Mouse (Mus musculus): ENCODE measurements around the gene Glb1. TPM values are rescaled to one million over a fixed set of nuclear protein-coding genes. Genes with fewer than 3 reads are reported as not detected.

The Glb1 gene
- polyA plus RNA-seq, 1 experiment from 2014 or later: 37.3 TPM

DNA sequence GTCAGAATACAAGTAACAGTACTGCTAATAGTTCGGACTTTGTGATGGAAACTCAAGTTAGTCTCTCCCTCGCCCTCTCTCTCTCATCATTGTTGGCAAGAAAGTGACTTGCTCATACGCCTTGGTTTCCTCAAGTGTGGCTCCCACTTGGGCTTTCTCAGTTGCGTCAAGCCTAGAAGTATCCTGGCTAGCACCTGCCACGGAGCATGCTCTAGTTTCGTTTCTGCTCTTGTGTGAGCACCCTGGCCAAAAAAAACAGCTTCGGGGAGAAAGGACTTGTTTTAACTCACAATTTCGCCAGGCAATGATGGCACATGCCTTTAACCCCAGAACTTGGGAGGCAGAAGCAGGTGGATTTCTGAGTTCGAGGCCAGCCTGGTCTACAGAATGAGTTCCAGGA lies 76.1 kb downstream of the Glb1 start:
- H3K36me3 ChIP-seq: no peaks in the 10 kb centered on the region
- H3K4me3 ChIP-seq (replicated peaks): no peak overlapping the region
- H3K9me3 ChIP-seq (replicated peaks): no peaks in the 10 kb centered on the region
- no peak for ATAC-seq (ENCODE audit: insufficient number of reproducible peaks, low FRiP score, low TSS enrichment, low read depth)
- H3K9ac ChIP-seq: no peak overlapping the region
- no peak overlapping the region for H3K27ac ChIP-seq (replicated peaks)
- H3K27me3 ChIP-seq: no peaks in the 10 kb centered on the region
- H3K4me1 ChIP-seq: no peaks in the 10 kb centered on the region
- WGBS: 89% methylated on average over 9 of the region's 9 CpGs
- H3K4me2 ChIP-seq (replicated peaks): no peak overlapping the region

DNA sequence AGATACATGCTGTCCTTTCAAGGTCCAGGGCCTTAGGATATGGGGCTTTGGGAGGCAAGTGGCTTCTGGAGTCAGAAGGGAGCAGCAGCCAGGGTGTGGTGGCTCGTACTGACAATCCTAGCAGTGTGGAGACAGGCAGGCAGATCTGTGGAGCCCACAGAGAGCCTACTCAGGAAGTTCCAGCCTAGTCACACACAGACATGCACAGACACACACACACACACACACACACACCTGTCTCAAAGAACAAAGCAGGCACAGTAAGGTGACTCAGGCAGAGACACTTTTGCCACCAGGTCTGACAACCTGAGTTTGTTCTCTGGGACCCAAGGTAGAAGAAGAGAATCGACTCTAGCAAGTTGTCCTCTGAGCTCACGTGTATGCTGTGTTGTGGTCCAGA lies 80.1 kb downstream of the Glb1 start:
- H3K4me1 ChIP-seq: no peaks in the 10 kb centered on the region
- ATAC-seq (ENCODE audit: insufficient number of reproducible peaks, low FRiP score, low TSS enrichment, low read depth): no peak
- H3K27ac ChIP-seq (replicated peaks): no peak overlapping the region
- no peaks in the 10 kb centered on the region for H3K9me3 ChIP-seq (replicated peaks)
- no peak overlapping the region for H3K4me2 ChIP-seq (replicated peaks)
- H3K4me3 ChIP-seq (replicated peaks): no peak overlapping the region
- H3K9ac ChIP-seq: no peak overlapping the region
- no peaks in the 10 kb centered on the region for H3K36me3 ChIP-seq
- H3K27me3 ChIP-seq: no peaks in the 10 kb centered on the region
- WGBS: 74% methylated on average over 3 of the region's 3 CpGs

DNA sequence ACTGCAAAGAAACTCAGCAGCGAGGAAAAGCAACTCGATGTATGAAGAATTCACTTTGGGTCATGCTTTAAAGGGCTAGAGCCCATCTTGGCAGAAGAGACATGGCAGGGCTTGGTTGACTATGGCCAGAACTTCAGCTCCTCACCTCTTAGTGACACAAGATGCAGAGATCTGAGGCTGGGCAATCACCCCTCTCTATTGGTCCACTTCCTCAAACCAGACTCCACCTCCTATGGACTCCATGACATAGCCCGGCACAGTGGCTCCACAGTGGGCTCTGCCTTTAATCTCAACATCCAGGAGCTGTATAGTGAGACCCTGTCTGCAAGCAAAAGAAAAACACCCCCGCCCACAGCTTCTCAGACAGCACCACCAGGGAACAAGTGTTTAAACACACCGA lies 83.9 kb downstream of the Glb1 start:
- no peaks in the 10 kb centered on the region for H3K9me3 ChIP-seq (replicated peaks)
- no peaks in the 10 kb centered on the region for H3K36me3 ChIP-seq
- H3K4me2 ChIP-seq (replicated peaks): no peak overlapping the region
- 80% methylated on average over 5 of the region's 5 CpGs for WGBS
- ATAC-seq (ENCODE audit: insufficient number of reproducible peaks, low FRiP score, low TSS enrichment, low read depth): no peak
- no peaks in the 10 kb centered on the region for H3K4me1 ChIP-seq
- H3K27ac ChIP-seq (replicated peaks): no peak overlapping the region
- no peak overlapping the region for H3K4me3 ChIP-seq (replicated peaks)
- no peaks in the 10 kb centered on the region for H3K27me3 ChIP-seq
- no peak overlapping the region for H3K9ac ChIP-seq

DNA sequence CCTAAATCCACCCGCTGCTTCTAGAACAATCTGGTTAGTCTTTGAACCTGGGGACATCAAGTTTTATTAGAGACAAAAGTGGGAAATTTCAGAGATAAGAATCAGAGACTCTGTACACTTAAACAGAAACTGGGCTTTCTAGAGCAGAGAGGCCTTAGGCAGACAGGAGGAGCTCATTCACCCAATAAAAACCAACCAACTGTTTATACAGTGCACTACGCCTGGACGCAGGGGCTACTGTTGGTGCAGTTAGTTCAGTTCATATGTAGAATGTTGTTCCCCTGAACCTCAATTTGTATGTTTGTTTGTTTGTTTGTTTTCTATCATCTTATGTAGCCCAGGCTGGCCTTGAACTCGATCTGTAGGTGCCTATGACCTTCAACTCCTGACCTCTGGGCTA lies 85.9 kb downstream of the Glb1 start:
- no peak overlapping the region for H3K27ac ChIP-seq (replicated peaks)
- no peak for ATAC-seq (ENCODE audit: insufficient number of reproducible peaks, low FRiP score, low TSS enrichment, low read depth)
- no peaks in the 10 kb centered on the region for H3K27me3 ChIP-seq
- WGBS: 69% methylated on average over 4 of the region's 4 CpGs
- H3K9ac ChIP-seq: no peak overlapping the region
- H3K4me3 ChIP-seq (replicated peaks): no peak overlapping the region
- no peaks in the 10 kb centered on the region for H3K9me3 ChIP-seq (replicated peaks)
- H3K4me1 ChIP-seq: no peaks in the 10 kb centered on the region
- H3K36me3 ChIP-seq: no peaks in the 10 kb centered on the region
- H3K4me2 ChIP-seq (replicated peaks): no peak overlapping the region

DNA sequence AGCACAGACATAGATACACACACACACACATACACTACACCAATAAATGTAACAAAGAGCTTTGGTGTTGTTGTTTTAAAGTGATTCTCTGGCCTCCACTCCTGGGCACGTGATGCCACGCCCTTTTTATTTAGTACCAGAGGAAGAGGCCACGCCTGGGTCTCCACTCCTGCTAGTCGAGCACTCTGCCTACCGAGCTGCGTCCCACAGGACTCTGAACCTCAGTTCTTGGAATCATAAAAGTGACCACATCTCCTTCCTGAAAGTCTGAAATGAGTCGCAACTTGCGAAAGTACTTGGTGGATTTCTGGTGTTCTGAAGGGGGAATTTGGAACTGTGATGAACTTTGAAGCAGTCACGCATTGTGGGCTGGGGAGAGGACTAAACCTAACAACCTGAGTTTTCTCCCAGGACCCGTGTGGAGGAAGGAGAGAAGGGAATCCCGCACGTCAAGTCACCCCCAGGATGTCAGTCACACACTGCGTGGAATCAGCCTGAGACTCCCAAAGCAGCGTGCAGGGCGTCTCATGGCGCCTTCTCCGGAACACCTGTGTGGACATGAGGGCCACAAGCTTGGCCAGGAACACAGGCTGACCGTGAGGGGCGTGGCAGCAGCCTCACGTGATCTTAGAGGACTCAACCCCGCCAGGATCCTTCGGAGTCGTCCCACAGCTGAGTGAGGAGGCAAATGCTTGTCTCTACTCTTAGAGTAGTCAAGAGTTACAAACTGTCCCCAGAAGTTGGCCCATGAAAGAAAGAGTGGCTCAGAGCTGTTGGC lies 86.8 kb downstream of the Glb1 start:
- Histone ChIP-seq H3K9me3 (replicated peaks) (no peaks in the 10 kb centered on the region), H3K4me3 (replicated peaks) (no peak overlapping the region), H3K4me2 (replicated peaks) (no peak overlapping the region), H3K9ac (no peak overlapping the region), H3K27ac (replicated peaks) (no peak overlapping the region), H3K4me1 (no peaks in the 10 kb centered on the region), H3K27me3 (no peaks in the 10 kb centered on the region), H3K36me3 (no peaks in the 10 kb centered on the region)
- ATAC-seq (ENCODE audit: insufficient number of reproducible peaks, low FRiP score, low TSS enrichment, low read depth): no peak
- 79% methylated on average over 23 of the region's 23 CpGs for WGBS

DNA sequence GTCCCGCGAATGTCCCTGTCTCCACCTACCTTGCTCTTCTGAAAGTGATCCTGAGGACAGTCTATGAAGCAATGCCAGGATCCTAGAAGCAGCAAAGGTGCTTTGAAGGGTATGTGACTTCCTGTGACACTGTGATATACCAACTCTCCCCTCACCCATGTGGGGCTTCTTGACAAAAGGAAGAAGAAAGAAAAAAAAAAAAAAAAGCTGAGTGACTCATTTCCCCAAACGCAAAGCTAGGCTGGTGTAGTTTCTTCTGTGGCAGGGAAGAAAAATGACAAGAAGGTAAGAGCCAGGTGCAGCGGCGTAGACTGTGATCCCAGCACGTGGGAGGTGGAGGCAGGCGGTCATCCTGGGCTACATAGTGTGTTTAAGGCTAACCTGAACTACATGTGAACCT lies 95.6 kb downstream of the Glb1 start:
- Histone ChIP-seq H3K9ac (no peak overlapping the region), H3K4me2 (replicated peaks) (no peak overlapping the region), H3K4me3 (replicated peaks) (no peak overlapping the region), H3K9me3 (replicated peaks) (no peaks in the 10 kb centered on the region), H3K27ac (replicated peaks) (no peak overlapping the region), H3K27me3 (peaks cover 5% of the 10 kb centered on the region; the same call in 1 of the 2 replicates), H3K4me1 (peaks cover 10% of the 10 kb centered on the region; the same call in 1 of the 2 replicates), H3K36me3 (no peaks in the 10 kb centered on the region)
- no peak for ATAC-seq (ENCODE audit: insufficient number of reproducible peaks, low FRiP score, low TSS enrichment, low read depth)
- 80% methylated on average over 7 of the region's 7 CpGs for WGBS

DNA sequence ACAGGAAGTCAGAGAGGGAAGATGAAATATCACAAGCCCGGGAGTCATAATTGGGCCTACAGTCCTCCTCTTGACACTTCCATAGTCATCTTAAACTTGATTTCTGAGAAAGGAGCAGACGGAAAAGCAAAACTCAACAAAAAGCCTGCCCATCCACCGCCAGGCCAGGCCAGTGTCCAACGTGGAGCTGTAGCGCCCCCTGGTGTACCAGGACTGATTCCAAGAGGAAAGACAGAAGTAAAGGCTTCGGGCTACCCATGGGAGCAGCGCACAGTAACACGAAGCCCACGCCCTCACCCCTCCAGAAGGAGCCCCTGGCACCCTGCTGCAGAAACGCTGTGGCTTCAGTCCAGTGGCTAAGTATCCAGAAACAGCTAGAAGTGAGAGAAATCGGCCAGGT lies 97.3 kb downstream of the Glb1 start:
- H3K9me3 ChIP-seq (replicated peaks): no peaks in the 10 kb centered on the region
- WGBS: 9% methylated on average over 11 of the region's 11 CpGs
- H3K27me3 ChIP-seq: peaks cover 5% of the 10 kb centered on the region; the same call in 1 of the 2 replicates
- H3K4me3 ChIP-seq (replicated peaks): 0 out of 2 replicates have a peak overlapping the region, but pooled peaks have one; percentile 6
- H3K9ac ChIP-seq: no peak overlapping the region
- H3K27ac ChIP-seq (replicated peaks): no peak overlapping the region
- ATAC-seq (ENCODE audit: insufficient number of reproducible peaks, low FRiP score, low TSS enrichment, low read depth): no peak
- peaks cover 10% of the 10 kb centered on the region; the same call in 1 of the 2 replicates for H3K4me1 ChIP-seq
- H3K4me2 ChIP-seq (replicated peaks): peak overlapping the region; percentile 40
- H3K36me3 ChIP-seq: no peaks in the 10 kb centered on the region

DNA sequence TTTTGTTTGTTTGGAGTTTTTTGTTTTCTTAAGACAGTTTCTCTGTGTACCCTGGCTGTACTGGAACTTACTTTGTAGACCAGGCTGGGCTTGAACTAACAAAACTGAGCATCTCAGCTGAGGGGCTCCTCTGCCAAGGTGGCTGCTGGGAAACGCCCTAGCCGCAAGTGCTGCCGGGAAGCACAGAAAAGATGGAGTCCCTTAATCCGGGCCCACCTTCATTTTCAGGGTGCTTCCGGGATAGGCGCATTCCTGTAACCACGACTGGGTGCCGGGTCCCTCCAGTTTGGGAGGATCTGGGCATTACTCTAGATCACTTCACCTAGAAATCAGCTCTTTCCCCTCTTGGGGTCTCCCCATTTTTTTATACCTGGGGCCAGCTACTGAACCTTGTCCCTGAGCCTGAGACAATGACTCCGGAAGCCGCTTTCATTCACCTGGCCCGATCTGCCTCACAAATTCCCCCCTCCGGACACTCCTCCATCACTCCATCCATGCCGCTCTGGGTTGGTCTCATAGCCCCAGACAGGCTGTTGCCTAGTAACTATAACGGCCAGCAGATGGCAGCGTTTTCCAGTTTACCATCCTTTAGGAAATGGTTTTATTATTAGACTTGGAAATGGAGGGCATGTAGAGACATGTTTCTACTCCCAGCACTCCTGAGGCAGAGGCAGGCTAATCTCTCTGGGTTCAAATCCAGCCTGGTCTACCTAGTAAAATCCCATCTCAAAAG lies 99.1 kb downstream of the Glb1 start:
- 20% methylated on average over 15 of the region's 15 CpGs for WGBS
- no peak overlapping the region for H3K9ac ChIP-seq
- peaks cover 5% of the 10 kb centered on the region; the same call in 1 of the 2 replicates for H3K27me3 ChIP-seq
- H3K9me3 ChIP-seq (replicated peaks): no peaks in the 10 kb centered on the region
- no peak overlapping the region for H3K27ac ChIP-seq (replicated peaks)
- no peak overlapping the region for H3K4me3 ChIP-seq (replicated peaks)
- H3K4me1 ChIP-seq: peaks cover 10% of the 10 kb centered on the region; the same call in 1 of the 2 replicates
- H3K36me3 ChIP-seq: no peaks in the 10 kb centered on the region
- H3K4me2 ChIP-seq (replicated peaks): no peak overlapping the region
- ATAC-seq (ENCODE audit: insufficient number of reproducible peaks, low FRiP score, low TSS enrichment, low read depth): no peak

DNA sequence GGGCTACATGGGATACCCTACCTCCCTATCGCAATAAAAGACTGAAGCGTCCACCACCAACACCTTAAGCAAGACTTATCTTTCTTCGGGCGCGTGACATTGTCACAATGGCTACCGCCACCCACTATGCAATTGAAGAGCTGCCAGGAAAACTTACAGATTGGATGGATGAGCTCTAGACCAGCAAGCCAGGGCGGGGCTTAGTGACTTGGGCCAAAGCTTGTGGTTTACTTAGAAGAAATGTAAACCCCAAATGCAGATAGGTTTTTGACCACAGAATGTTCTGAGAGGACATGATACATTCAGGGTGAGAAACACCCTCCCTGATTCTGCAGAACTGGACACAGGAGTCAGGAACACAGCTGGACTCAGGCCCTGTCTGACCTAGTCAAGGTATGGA lies 100.2 kb downstream of the Glb1 start:
- 92% methylated on average over 7 of the region's 7 CpGs for WGBS
- no peak overlapping the region for H3K27ac ChIP-seq (replicated peaks)
- ATAC-seq (ENCODE audit: insufficient number of reproducible peaks, low FRiP score, low TSS enrichment, low read depth): no peak
- no peak overlapping the region for H3K9ac ChIP-seq
- H3K4me1 ChIP-seq: peaks cover 10% of the 10 kb centered on the region; the same call in 1 of the 2 replicates
- H3K27me3 ChIP-seq: peaks cover 5% of the 10 kb centered on the region; the same call in 1 of the 2 replicates
- H3K36me3 ChIP-seq: no peaks in the 10 kb centered on the region
- no peak overlapping the region for H3K4me2 ChIP-seq (replicated peaks)
- H3K9me3 ChIP-seq (replicated peaks): no peaks in the 10 kb centered on the region
- H3K4me3 ChIP-seq (replicated peaks): no peak overlapping the region

DNA sequence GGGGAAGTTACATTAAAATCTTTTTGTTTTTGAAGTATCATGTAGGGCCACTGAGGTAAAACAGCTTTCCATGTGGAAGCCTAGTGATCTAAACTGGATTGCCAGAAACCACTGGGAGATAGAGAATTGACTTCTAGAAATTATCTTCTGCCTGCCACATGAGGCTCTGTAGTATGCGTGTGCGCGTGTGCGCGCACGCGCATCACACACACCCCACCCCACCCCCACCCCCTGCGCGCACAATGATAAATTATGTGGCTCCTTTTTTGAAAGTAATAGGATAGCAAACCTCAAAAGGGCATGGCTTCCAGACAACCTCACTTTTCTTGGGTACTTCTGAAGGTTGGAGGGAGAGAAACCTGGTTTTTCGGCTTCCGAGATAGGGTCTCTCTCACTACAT lies 101.0 kb downstream of the Glb1 start:
- no peak overlapping the region for H3K9ac ChIP-seq
- no peaks in the 10 kb centered on the region for H3K9me3 ChIP-seq (replicated peaks)
- H3K36me3 ChIP-seq: no peaks in the 10 kb centered on the region
- peaks cover 10% of the 10 kb centered on the region; the same call in 1 of the 2 replicates for H3K4me1 ChIP-seq
- peaks cover 5% of the 10 kb centered on the region; the same call in 1 of the 2 replicates for H3K27me3 ChIP-seq
- WGBS: 96% methylated on average over 11 of the region's 11 CpGs
- H3K4me2 ChIP-seq (replicated peaks): no peak overlapping the region
- no peak overlapping the region for H3K4me3 ChIP-seq (replicated peaks)
- ATAC-seq (ENCODE audit: insufficient number of reproducible peaks, low FRiP score, low TSS enrichment, low read depth): no peak
- H3K27ac ChIP-seq (replicated peaks): no peak overlapping the region

DNA sequence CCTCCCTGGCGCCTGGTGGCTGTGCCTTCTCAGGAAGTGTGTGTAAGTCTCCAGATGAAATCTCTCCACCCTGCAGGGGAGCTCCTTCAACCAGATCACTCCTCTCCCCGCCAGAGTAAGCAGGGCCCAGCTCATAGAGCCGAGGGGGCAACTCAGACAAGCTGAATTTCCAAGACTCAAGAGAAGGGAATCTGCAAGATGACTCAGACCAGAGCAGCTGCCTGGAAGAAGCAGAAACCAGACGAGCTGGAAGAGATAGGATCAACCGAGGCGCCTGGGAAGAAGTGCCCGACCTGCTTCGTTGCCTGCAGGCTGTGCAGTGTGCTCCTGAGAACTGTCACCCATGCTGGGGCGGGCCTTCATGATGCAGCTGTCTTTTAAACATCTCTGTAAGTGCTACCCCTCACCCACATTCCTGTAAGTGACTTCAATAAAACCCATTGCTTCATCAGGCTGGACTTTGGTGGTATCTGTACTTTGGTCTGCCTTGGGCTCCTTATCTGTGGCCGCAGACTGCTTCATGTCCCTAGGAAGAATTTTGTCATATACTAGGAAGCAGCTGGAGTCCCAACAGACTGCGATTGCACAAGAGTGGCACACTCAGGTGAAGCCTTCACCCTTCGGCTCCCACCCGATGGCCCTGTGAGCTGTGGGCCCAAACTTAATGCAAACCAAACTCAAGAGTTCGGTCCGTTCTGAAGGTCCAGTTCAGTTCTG lies 102.0 kb downstream of the Glb1 start:
- WGBS: 55% methylated on average over 15 of the region's 15 CpGs
- H3K9me3 ChIP-seq (replicated peaks): no peaks in the 10 kb centered on the region
- ATAC-seq (ENCODE audit: insufficient number of reproducible peaks, low FRiP score, low TSS enrichment, low read depth): peak; percentile 59
- peaks cover 10% of the 10 kb centered on the region; the same call in 1 of the 2 replicates for H3K4me1 ChIP-seq
- H3K36me3 ChIP-seq: no peaks in the 10 kb centered on the region
- no peak overlapping the region for H3K27ac ChIP-seq (replicated peaks)
- no peak overlapping the region for H3K4me2 ChIP-seq (replicated peaks)
- no peak overlapping the region for H3K4me3 ChIP-seq (replicated peaks)
- no peak overlapping the region for H3K9ac ChIP-seq
- H3K27me3 ChIP-seq: peaks cover 5% of the 10 kb centered on the region; the same call in 1 of the 2 replicates
